Mouse (Mus musculus) hindbrain, embryonic 15.5 days (tissue): ENCODE data around the gene Sae1. TPM values are rescaled to one million over a fixed set of nuclear protein-coding genes. Genes with fewer than 3 reads are reported as not detected.

Experiments
- ATAC-seq: fragments of 200-750 bp; cut with Nextera tagmentation; 2 replicates; pipeline ENCODE4 v1.8.0; 2017; ENCODE audit warnings: low read depth, moderate number of reproducible peaks, moderate TSS enrichment; ENCODE audit not compliant: low FRiP score
- H3K27ac ChIP-seq: fragments of 300-500 bp; sonication (generic); replicated peaks from 2 replicates; pipeline ENCODE4 v1.5.1; 2015; ENCODE audit warnings: mild to moderate bottlenecking, inconsistent platforms
- H3K27me3 ChIP-seq: fragments of 300-500 bp; sonication (generic); 2 replicates; pipeline ENCODE4 v1.6.1; 2015; ENCODE audit warnings: control low read depth, inconsistent platforms
- H3K36me3 ChIP-seq: fragments of 300-500 bp; sonication (generic); 2 replicates; pipeline ENCODE4 v1.6.1; 2015; ENCODE audit warnings: control low read depth, inconsistent platforms
- H3K4me1 ChIP-seq: fragments of 300-500 bp; sonication (generic); replicated peaks from 2 replicates; pipeline ENCODE4 v1.6.1; 2015; ENCODE audit warnings: control low read depth, inconsistent platforms
- H3K4me2 ChIP-seq: fragments of 300-500 bp; sonication (generic); 2 replicates; pipeline ENCODE4 v1.6.1; 2015; ENCODE audit warnings: moderate library complexity, mild to moderate bottlenecking, inconsistent platforms
- H3K4me3 ChIP-seq: fragments of 300-500 bp; sonication (generic); 2 replicates; pipeline ENCODE4 v1.5.1; 2015; ENCODE audit warnings: mild to moderate bottlenecking, inconsistent platforms
- H3K9ac ChIP-seq: fragments of 300-500 bp; sonication (generic); 2 replicates; pipeline ENCODE4 v1.6.1; 2015; ENCODE audit warnings: inconsistent platforms
- H3K9me3 ChIP-seq: fragments of 300-500 bp; sonication (generic); 2 replicates; pipeline ENCODE4 v1.6.1; 2016; ENCODE audit warnings: control low read depth, inconsistent platforms
- WGBS: fragments of 180-500 bp; shearing (Covaris S2); methylation state at CpG from one replicate; pipeline ENCODE4 v1.1.7; 2015; 5-methylcytosine and 5-hydroxymethylcytosine counted together
- polyA plus RNA-seq: library from polyadenylated mRNA; unstranded; fragments of >200 nt; fragmentation: Nextera tagmentation; extraction: Ambion mirVana; gene quantifications from 2 replicates; pipeline ENCODE4 v1.2.1, GENCODE M21; 2015

The Sae1 gene
- polyA plus RNA-seq, 1 experiment from 2014 or later: 261 TPM

DNA sequence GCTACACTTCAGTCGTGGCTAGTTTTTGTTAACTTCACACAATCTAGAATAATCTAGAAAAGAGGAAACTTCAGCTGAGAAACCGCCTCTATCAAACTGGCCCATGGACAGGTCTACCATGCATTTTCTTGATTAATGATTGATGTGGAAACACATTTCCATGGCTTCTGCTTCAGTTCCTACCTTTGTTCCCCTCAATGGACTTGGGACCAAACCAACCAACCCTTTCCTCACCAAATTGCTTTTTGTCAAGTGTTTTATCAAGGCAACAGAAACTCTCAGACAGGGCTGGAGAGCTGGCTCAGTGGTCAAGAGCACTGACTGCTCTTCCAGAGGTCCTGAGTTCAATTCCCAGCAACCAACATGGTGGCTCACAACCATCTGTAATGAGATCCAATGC, 17.0 kb downstream of the Sae1 start:
- Histone ChIP-seq H3K4me1 (no peaks in the 10 kb centered on the region), H3K27me3 (no peaks in the 10 kb centered on the region), H3K36me3 (peaks cover 61% of the 10 kb centered on the region), H3K9me3 (no peaks in the 10 kb centered on the region), H3K27ac (no peak overlapping the region), H3K4me3 (no peak overlapping the region), H3K9ac (no peak overlapping the region), H3K4me2 (no peak overlapping the region)
- 89% methylated on average over 2 of the region's 2 CpGs for WGBS
- ATAC-seq: no peak

DNA sequence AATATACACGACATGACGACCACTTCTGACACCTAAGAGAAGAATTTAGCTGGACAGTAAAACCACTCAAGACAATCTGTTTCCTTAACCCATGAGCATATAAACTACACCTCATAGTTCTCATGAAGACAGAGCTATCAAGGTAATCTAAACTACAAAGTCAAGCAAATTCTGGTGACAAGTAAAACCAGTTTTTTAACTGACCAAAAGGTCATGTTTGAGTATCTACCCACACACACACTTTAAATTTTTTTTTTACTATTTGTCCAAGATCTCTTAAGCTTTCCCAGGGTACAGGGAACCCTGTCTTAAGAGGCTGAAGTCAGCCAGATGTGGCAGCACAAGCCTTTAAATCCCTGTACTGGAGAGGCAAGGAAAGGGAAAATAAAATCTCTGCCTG, 18.8 kb downstream of the Sae1 start:
- H3K27ac ChIP-seq: no peak overlapping the region
- no peak overlapping the region for H3K4me3 ChIP-seq
- no peaks in the 10 kb centered on the region for H3K27me3 ChIP-seq
- 93% methylated on average over 2 of the region's 2 CpGs for WGBS
- H3K36me3 ChIP-seq: peaks cover 55% of the 10 kb centered on the region
- no peak overlapping the region for H3K9ac ChIP-seq
- H3K4me2 ChIP-seq: no peak overlapping the region
- ATAC-seq: no peak
- no peaks in the 10 kb centered on the region for H3K9me3 ChIP-seq
- H3K4me1 ChIP-seq: 0 out of 2 replicates have a peak, but pooled peaks cover 5% of the 10 kb centered on the region

DNA sequence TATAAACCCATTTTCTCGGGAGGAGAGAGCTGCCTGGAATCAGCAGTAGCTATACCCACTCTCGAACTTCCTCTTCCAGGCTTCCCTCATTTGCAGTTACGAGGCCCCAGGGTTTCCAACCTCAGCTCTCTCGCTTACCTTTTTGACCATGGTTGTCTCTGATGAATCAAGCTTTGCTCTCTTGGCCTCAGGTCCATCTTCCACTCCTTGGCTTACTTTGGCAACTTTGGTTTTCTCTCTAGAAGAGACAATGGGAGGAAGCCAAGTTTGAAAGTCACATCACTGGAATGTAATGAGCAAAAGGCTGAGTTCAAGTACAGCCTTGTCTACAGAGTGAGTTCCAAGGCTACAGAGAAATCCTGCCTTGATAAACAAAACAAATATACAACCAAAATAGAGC, 20.9 kb downstream of the Sae1 start:
- Histone ChIP-seq H3K4me1 (0 out of 2 replicates have a peak, but pooled peaks cover 5% of the 10 kb centered on the region), H3K4me2 (no peak overlapping the region), H3K36me3 (peaks cover 53% of the 10 kb centered on the region), H3K27ac (no peak overlapping the region), H3K27me3 (no peaks in the 10 kb centered on the region), H3K4me3 (no peak overlapping the region), H3K9me3 (no peaks in the 10 kb centered on the region), H3K9ac (no peak overlapping the region)
- ATAC-seq: no peak
- WGBS: 70% methylated on average over 4 of the region's 4 CpGs

DNA sequence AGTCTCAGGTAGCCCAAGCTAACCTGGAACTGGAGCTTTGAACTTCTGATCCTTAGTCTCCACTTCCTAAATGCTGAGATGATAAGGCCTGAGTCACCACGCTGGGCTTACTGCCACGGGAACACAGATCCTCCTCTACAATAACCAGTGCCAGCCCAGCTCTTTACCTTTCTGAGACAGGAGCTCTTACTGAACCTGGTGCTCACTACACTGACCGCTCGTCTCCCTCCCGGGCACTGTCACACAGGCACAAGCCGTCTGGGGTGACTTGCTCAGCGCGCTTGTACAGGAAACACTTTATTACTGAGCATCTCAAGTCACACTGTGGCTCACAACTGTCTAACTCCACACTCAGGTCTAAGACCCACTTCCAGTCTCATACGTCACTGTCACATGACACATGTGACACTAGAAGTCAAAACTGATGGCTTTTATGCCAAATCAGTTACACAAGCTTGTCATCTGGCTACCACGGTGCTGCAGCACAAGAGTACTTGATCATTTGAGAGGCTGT, 21.4 kb downstream of the Sae1 start:
- 49% methylated on average over 10 of the region's 10 CpGs for WGBS
- Histone ChIP-seq H3K27ac (no peak overlapping the region), H3K36me3 (peaks cover 53% of the 10 kb centered on the region), H3K4me1 (0 out of 2 replicates have a peak, but pooled peaks cover 5% of the 10 kb centered on the region), H3K4me3 (no peak overlapping the region), H3K9ac (no peak overlapping the region), H3K9me3 (no peaks in the 10 kb centered on the region), H3K27me3 (no peaks in the 10 kb centered on the region), H3K4me2 (no peak overlapping the region)
- ATAC-seq: no peak

DNA sequence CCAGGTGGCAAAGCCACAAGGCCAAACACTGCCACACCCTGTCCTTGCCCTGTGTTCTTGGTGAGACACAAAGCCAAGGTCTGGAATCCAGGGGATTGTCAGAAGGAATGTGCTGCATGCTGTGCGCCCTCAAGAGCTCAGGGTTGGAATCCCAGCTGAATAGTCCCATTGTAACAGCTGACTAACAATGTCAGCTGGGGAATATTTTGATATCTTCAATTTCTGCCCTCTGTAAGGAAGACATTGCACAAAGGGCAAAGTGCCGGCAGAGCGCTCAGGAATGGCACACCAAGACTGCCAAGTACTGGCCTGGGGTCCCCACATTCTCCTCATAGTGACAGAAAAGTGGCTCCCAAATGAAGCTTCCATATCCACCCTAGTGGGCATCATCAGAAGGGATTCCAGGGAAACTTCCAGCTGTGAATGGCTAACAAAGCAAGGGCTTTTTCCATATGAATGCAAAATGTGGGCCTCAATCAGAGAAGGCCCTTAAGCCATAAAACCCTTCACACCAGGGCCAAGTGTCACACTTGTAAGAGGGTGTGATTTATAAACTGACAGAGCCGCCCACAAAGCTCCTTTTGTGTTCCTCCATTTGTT, 22.6 kb downstream of the Sae1 start:
- ATAC-seq: 0 out of 2 replicates have a peak, but pooled peaks have one; percentile 38
- Histone ChIP-seq H3K4me1 (0 out of 2 replicates have a peak, but pooled peaks cover 5% of the 10 kb centered on the region), H3K36me3 (peaks cover 42% of the 10 kb centered on the region)

DNA sequence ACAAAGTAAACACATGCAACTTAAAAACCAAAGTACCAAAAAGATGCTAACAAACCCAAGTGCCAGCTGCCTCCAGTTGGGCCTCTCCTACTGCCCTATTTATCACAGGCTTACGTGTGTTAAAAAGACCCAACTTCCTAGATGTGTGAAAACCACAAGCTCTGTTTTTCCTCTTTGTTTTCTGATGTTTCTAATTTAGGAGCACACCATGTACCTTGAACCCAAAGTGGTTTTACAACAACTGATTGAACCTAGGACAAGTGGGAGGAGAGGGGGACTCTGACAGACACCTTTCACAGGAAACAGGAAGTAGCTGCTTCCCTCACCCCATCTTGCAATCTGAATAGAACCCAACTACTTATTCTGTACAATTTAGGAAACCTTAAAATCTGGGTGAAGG, 23.3 kb downstream of the Sae1 start:
- H3K9me3 ChIP-seq: no peaks in the 10 kb centered on the region
- whole genome bisulfite sequencing: 72% methylated on average over 1 of the region's 1 CpGs
- no peak overlapping the region for H3K27ac ChIP-seq
- no peak overlapping the region for H3K4me3 ChIP-seq
- H3K9ac ChIP-seq: no peak overlapping the region
- 0 out of 2 replicates have a peak, but pooled peaks cover 5% of the 10 kb centered on the region for H3K4me1 ChIP-seq
- H3K36me3 ChIP-seq: peaks cover 37% of the 10 kb centered on the region
- no peak overlapping the region for H3K4me2 ChIP-seq
- no peak for ATAC-seq
- H3K27me3 ChIP-seq: no peaks in the 10 kb centered on the region

More for the DNA sequence above, 22.6 kb downstream of the Sae1 start:
- Histone ChIP-seq H3K27me3 (no peaks in the 10 kb centered on the region), H3K9ac (no peak overlapping the region), H3K4me2 (no peak overlapping the region), H3K4me3 (no peak overlapping the region), H3K9me3 (no peaks in the 10 kb centered on the region), H3K27ac (peak overlapping the region; percentile 36; the same call in 1 of the 2 replicates)
- WGBS: 22% methylated on average over 4 of the region's 4 CpGs

DNA sequence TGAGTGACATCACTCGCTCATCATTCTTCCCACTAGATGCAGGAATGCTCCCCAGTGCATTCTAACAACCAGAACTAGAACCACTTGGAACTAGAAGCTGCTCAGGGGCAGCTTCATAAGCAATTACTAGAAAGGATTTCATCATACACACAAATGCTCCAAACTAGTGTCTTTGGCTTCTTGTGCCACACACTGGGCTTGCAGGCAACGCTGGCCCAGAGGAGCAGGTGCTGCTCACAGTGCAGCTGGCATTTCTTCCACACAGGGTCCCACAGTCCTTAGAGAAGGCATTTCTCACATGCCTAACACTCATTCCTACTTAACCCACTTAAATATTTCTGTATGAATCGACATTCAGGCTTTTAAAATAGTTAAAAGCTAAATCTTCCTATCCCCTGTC, 30.0 kb downstream of the Sae1 start:
- ATAC-seq: no peak
- no peaks in the 10 kb centered on the region for H3K9me3 ChIP-seq
- peaks cover 36% of the 10 kb centered on the region for H3K36me3 ChIP-seq
- H3K27ac ChIP-seq: no peak overlapping the region
- H3K4me1 ChIP-seq: no peaks in the 10 kb centered on the region
- H3K9ac ChIP-seq: no peak overlapping the region
- 88% methylated on average over 3 of the region's 3 CpGs for WGBS
- H3K4me2 ChIP-seq: no peak overlapping the region
- no peak overlapping the region for H3K4me3 ChIP-seq
- H3K27me3 ChIP-seq: no peaks in the 10 kb centered on the region

DNA sequence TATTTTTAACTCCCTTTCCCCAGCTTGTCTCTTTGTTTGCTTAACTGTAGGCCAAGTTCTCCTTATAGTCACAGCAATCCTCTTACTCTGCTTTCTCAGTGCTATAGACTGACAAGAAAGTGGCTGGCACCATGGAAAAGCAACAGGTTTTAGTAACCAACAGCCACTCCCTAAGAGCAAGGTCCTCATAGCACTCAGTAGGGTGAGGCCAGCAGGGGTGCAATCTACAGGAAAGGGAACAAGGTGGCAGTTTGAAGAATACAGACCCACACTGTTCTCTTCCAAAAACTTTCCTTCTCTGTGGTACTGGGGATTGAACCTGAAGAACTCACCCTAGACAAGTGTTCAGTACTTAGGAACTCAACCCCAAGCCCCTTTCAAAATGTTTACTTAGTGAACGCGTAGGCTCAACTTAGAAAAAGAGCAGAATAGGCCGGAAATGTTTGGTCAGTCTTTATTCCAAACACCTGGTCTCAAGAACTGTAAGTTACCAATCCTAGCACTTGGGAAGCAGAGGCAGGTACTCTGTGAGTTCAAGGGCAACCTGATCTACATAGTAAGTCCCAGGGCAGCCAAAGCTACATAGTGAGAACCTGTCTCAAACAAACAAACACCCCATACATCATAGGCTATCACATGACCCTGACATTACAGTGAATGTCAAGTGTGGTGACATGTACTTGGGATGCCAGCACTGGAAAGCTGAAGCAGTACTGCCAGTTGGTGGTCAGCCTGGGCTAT, 31.6 kb downstream of the Sae1 start:
- Histone ChIP-seq H3K4me2 (no peak overlapping the region), H3K9ac (no peak overlapping the region), H3K9me3 (no peaks in the 10 kb centered on the region), H3K4me1 (no peaks in the 10 kb centered on the region), H3K36me3 (peaks cover 49% of the 10 kb centered on the region), H3K27ac (no peak overlapping the region), H3K4me3 (no peak overlapping the region), H3K27me3 (no peaks in the 10 kb centered on the region)
- no peak for ATAC-seq
- 97% methylated on average over 3 of the region's 3 CpGs for WGBS

DNA sequence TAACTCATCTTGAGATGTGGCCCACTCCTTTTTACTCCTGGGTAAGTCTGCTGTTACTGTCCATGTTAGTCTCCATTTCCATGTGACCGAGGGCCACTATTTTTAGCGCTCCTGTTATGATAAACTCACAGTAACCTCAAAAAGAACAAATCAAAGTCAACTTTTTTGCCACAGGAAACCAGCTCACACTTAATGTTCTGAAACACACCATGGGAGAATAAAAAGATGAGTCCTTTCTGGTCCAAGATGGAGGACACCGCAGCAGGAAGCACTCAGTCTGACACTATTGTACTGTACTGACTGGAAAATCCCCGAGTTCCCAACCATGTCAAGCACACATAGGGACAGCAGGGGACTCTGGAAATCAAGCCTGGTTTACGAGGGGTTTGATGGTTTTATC, 37.6 kb downstream of the Sae1 start:
- Histone ChIP-seq H3K9ac (no peak overlapping the region), H3K9me3 (no peaks in the 10 kb centered on the region), H3K27me3 (no peaks in the 10 kb centered on the region), H3K27ac (no peak overlapping the region), H3K4me3 (no peak overlapping the region), H3K36me3 (peaks cover 40% of the 10 kb centered on the region), H3K4me2 (no peak overlapping the region), H3K4me1 (no peaks in the 10 kb centered on the region)
- ATAC-seq: no peak
- WGBS: 88% methylated on average over 5 of the region's 5 CpGs

DNA sequence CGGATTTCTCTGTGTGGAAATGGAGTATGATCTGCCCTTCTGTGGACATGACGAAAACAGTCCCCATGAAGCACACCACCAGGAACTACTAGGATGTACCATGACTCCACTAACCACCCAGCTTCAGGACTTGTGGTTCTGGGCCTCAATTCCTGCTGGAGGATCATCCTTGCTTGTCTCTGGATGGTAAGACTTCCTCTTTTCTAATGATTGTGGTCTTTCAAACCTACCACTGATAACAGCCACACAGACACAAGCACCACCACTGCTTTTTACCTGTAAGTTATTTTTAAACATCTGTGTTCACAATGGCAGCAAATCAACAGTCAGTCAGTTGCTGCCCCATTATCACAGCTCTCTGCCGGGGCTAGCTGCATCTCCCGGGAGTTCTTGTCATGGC, 42.3 kb downstream of the Sae1 start:
- no peaks in the 10 kb centered on the region for H3K4me1 ChIP-seq
- no peak overlapping the region for H3K4me3 ChIP-seq
- peaks cover 19% of the 10 kb centered on the region; the same call in 1 of the 2 replicates for H3K36me3 ChIP-seq
- no peak for ATAC-seq
- no peaks in the 10 kb centered on the region for H3K27me3 ChIP-seq
- H3K9ac ChIP-seq: no peak overlapping the region
- no peak overlapping the region for H3K4me2 ChIP-seq
- no peak overlapping the region for H3K27ac ChIP-seq
- H3K9me3 ChIP-seq: no peaks in the 10 kb centered on the region
- 78% methylated on average over 4 of the region's 4 CpGs for WGBS

DNA sequence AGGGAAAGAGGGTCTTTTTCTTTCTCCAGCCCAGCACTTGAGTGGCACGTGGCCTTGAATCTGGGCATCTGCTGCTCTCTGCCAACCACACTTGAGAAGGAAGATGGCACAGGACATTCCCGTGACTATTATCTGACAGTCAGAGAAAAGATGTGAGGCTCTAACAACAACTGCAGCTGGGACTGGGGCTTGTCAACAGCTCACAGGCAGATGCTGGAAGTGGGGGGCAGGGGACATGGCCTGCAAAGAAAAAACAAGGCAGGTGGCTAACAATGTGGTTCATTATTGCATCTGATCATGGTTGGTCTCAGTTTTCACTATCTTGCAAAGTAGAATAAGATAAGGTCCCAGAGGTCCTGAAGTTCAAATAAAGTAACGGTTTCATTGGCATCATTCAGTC, 43.0 kb downstream of the Sae1 start:
- Histone ChIP-seq H3K4me2 (no peak overlapping the region), H3K27ac (no peak overlapping the region), H3K27me3 (no peaks in the 10 kb centered on the region), H3K9me3 (no peaks in the 10 kb centered on the region), H3K4me1 (no peaks in the 10 kb centered on the region), H3K4me3 (no peak overlapping the region), H3K36me3 (peaks cover 13% of the 10 kb centered on the region; the same call in 1 of the 2 replicates), H3K9ac (no peak overlapping the region)
- no peak for ATAC-seq
- 69% methylated on average over 3 of the region's 3 CpGs for WGBS

DNA sequence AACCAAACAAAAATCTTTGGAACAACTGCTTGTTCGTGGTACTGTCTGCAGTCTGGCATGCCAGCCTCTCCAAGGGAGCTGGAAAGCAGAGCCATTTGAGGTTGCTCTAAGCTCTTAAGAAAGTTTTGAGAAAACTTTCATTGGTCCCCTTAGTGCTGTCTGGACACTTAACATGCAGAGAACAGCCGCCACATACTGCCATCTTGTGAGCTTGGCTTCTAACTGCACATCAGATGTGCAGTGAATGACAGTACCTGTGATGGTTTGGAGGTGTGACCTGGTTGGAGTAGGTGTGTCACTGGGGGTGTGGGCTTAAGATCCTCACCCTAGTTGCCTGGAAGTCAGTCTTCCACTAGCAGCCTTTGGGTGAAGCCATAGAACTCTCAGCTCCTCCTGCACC, 49.9 kb downstream of the Sae1 start:
- Histone ChIP-seq H3K27ac (no peak overlapping the region), H3K4me3 (no peak overlapping the region), H3K27me3 (no peaks in the 10 kb centered on the region), H3K36me3 (peaks cover 34% of the 10 kb centered on the region), H3K4me2 (no peak overlapping the region), H3K4me1 (no peaks in the 10 kb centered on the region), H3K9me3 (no peaks in the 10 kb centered on the region), H3K9ac (no peak overlapping the region)
- 86% methylated on average over 2 of the region's 2 CpGs for WGBS
- no peak for ATAC-seq
